In the genomic region with DNA sequence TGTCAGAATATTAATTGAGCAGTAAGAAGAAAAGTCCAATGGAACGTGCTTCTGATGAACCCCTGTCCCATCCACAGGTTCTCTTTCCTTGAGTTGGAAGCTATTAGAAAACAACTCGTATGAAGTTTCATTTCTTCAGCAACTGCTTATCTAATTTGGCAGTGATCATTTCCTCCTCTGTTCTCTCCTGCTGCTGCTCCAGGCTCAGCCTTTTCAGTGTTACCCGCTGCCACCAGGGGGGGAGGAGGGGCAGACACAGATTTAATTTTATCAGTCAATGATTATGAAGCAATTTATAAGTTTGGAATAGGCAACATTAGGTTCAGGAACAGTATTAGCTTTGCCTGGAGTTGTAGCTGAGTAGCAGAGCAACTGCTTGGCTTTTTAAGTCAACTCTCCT, we compare ENCODE assay signal across 14 mouse cellular contexts.
"Had no signal": no experiment of that assay in that cellular context is flagged by ENCODE, and none has a peak within 500 bp of the region (broad histone marks: within the 10 kb centered on the region; RNA-seq: fewer than 3 reads in every experiment).

No protein-coding gene starts in this region.

- H3K27me3 ChIP-seq: limb, embryonic 15.5 days; liver, embryonic 15.5 days; megakaryocyte, embryonic 14.5 days; midbrain, embryonic 12.5 days; neural tube, embryonic 13.5 days; stomach, embryonic 15.5 days had no signal

- H3K9ac ChIP-seq: limb, embryonic 15.5 days; liver, embryonic 15.5 days; midbrain, embryonic 12.5 days; neural tube, embryonic 13.5 days; stomach, embryonic 15.5 days had no signal

- H3K27ac ChIP-seq: limb, embryonic 15.5 days; liver, embryonic 15.5 days; midbrain, embryonic 12.5 days; neural tube, embryonic 13.5 days; stomach, embryonic 15.5 days had no signal

- DNase-seq: kidney, adult 11 months; kidney, postnatal 10 days; layer of hippocampus, adult 9-11 months; layer of hippocampus, postnatal 36 days; lung, postnatal 36 days; right cerebral cortex, postnatal 14 days; thymus, postnatal 36 days had no signal

- H3K9me3 ChIP-seq: limb, embryonic 15.5 days; liver, embryonic 15.5 days; neural tube, embryonic 13.5 days; stomach, embryonic 15.5 days had no signal

- H3K4me2 ChIP-seq: limb, embryonic 15.5 days; liver, embryonic 15.5 days; midbrain, embryonic 12.5 days; neural tube, embryonic 13.5 days; stomach, embryonic 15.5 days had no signal

- H3K4me1 ChIP-seq: limb, embryonic 15.5 days; liver, embryonic 15.5 days; stomach, embryonic 15.5 days had no signal

- ATAC-seq: midbrain, embryonic 16.5 days had no signal

- H3K4me3 ChIP-seq: limb, embryonic 15.5 days; liver, embryonic 15.5 days; megakaryocyte, embryonic 14.5 days; midbrain, embryonic 12.5 days; neural tube, embryonic 13.5 days; stomach, embryonic 15.5 days had no signal

- H3K36me3 ChIP-seq: midbrain, embryonic 12.5 days; neural tube, embryonic 13.5 days had no signal
